Mouse (Mus musculus): ENCODE measurements around the gene Gm7298. TPM values are rescaled to one million over a fixed set of nuclear protein-coding genes. Genes with fewer than 3 reads are reported as not detected.
"Not testable (repeated sequence)": the region's sequence is repeated elsewhere in the genome, so short reads cannot be mapped to it uniquely, and the experiment has no call there.

Gm7298 gene
- total RNA-seq (2021): not detected
- long read RNA-seq, experiment 1: 0 reads
- long read RNA-seq, experiment 2: 0 reads

DNA sequence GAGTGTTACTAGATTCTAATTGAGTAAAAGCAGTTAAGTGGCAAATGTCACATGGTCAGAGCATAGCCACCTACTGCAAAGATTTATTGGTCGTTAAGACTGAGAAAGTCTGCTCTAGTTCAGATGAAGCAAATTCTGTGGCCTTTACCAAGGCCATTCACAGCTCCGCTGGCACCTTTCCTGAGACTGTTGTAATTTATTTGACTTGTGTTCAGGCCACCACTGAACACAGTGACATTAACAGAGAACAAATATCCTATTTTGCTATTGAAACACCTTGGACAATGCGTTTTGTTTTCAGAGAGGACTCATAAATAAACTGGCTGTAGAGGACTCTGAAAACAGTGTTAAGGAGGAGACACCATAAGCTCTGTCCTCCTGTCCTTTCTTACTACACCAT is at the start of gene Gm7298:
Gene Gm7298, plus strand, starts transcription at position 301 of the 400 bp plus-strand sequence.
- DNase-seq (ENCODE audit: low spot score in 2 of 2): no peak

DNA sequence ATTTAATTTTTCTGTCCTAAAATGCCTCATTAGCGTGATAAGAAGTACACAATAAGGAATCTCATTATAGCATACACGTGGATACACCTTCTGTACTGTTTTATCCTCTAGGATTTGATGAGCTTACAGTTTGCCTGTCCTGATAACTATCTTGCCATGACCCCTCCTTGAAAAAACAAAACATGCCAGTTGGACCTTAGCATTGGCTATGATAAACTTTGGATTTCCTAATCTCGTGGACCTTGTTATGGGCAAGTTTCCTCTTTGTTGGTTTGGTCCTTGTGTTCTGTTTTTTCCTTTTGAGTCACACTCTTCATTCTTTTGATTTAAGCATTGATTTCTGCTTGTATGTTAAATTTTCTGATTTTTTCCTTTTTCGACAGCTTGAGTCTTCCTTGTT is 95.3 kb downstream of the Gm7298 start:
- DNase-seq (ENCODE audit: low spot score in 2 of 2): no peak

DNA sequence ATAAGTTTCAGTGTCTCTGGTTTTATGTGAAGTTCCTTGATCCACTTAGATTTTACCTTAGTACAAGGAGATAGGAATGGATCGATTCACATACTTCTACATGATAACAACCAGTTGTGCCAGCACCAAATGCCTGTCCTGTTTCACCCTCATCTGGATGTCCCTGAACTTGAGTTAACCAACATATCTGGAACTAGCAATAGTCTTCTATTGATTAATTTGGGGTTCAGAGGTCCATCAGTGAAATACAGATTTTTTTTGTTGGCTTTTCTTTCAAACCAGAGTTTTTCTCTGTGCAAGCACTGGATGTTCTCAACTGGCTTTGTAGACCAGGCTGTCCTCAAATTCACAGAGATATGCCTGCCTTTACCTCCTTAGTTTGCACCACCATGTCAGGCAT is 103.6 kb downstream of the Gm7298 start:
- no peak for DNase-seq (ENCODE audit: low spot score in 2 of 2)

DNA sequence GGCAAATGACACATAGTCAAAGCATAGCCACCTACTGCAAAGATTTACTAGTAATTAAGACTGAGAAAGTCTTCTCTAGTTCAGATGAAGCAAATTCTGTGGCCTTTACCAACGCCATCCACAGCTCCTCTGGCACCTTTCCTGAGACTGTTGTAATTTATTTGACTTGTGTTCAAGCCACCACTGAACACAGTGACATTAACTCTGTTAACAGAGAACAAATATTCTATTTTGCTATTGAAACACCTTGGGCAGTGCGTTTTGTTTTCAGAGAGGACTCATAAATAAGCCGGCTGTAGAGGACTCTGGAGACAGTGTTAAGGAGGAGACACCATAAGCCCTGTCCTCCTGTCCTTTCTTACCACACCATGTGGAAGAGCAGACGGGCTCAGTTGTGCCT is 105.5 kb downstream of the Gm7298 start, which contains the start of gene Mug1:
Gene Mug1, plus strand, starts transcription at position 271 of the 400 bp plus-strand sequence.
- DNase-seq (ENCODE audit: low spot score in 2 of 2): not testable (repeated sequence)

Other genes with a start within 250 kb of the Gm7298 start
- gene A2m, start 97.6 kb upstream of the Gm7298 start, total RNA-seq (2021): under 1 TPM; 0.42 to 0.57 TPM
- gene Mug1, start 105.6 kb downstream of the Gm7298 start, total RNA-seq (2021): under 1 TPM; 0.07 to 0.16 TPM

Data from gastrocnemius, postnatal 4 days (tissue).